Mouse (Mus musculus) megakaryocyte progenitor cell, adult 5-6 weeks (primary cell): ENCODE measurements around the gene Btaf1. TPM values are rescaled to one million over a fixed set of nuclear protein-coding genes. Genes with fewer than 3 reads are reported as not detected.

ENCODE experiments used
- ATAC-seq: replicated peaks from 2 replicates; pipeline ENCODE4 v1.8.0; 2016; ENCODE audit warnings: mild to moderate bottlenecking, moderate TSS enrichment, inconsistent platforms; ENCODE audit not compliant: poor library complexity
- total RNA-seq, 2 experiments: library from RNA; stranded (forward) in 1 of 2; stranded (reverse) in 1 of 2; fragments of 157-497, 149-512 nt in 1 of 2; fragments of 200-1000 nt in 1 of 2; gene quantifications; 2 replicates each; pipeline versions ENCODE4 v1.2.3 to v1.2.4; 2015 to 2017

Btaf1 gene
- 39.9 and 45.4 TPM in 2 replicates for total RNA-seq (2015)
- total RNA-seq (2017) = 51.6 and 71.5 TPM in 2 replicates

DNA sequence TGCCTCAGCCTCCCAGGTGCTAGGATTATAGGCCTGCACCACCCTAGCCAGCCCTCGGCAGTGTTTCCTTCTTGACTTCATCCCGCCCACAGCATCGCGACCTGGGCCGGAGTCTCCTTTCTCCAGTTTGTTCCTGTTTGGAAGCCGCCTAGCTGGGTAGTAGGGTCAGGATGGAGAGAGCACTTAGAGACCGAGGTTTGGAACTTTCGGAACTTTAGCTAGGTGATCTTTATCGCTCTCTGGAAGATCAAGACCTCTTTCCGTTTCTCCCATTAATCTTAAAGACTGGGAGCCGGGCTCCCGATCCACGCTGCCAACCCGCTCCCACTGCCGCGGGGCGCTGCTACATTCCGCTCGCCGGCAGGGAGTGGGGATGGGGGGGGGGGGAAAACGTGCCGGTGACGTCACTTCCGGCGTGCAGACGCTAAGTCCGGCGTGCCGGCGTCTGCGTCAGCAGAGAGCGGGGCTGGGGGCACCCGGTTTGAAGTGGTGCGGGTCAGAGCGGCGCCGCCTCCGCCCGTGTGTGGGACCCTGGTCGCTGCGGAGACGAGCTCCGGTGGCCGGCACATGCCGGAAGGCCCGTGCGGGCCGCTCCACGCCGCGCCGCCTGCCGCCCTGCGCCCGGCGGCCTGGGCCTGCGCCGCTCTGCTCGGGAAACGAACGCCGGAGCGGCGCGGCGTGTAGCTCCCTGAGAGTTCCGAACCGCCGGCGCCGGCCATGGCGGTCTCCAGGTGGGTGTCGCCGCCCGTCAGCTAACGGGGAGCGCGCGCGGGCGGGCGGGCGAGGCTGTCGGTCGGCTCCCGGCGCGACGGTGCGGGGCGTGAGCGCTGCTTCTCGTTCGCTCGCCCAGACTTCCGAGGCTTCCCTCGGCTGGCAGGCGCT lies at the start of gene Btaf1:
TSS of gene Btaf1 (plus strand) at position 409 of the 882 bp plus-strand sequence.
- ATAC-seq = peak; percentile 72

DNA sequence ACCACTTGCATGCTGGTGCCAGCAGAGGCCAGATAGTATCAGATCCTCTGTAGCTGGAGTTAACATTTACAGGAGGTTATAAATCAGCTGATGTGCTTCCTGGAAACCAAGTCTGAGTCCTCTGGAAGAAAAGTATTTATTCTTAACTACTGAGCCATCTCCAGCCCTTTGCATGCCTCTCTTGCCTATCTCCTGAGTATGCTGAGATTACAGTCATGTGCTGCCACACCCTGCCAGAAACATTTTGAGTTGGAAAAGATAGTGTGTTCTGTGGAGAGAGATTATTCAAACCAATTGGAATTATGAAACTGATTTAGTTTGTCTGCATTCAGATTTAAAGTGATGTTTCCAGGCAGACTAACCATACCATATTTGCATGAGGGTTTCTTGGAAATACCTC lies 48.5 kb upstream of the Btaf1 start:
- no peak for ATAC-seq

DNA sequence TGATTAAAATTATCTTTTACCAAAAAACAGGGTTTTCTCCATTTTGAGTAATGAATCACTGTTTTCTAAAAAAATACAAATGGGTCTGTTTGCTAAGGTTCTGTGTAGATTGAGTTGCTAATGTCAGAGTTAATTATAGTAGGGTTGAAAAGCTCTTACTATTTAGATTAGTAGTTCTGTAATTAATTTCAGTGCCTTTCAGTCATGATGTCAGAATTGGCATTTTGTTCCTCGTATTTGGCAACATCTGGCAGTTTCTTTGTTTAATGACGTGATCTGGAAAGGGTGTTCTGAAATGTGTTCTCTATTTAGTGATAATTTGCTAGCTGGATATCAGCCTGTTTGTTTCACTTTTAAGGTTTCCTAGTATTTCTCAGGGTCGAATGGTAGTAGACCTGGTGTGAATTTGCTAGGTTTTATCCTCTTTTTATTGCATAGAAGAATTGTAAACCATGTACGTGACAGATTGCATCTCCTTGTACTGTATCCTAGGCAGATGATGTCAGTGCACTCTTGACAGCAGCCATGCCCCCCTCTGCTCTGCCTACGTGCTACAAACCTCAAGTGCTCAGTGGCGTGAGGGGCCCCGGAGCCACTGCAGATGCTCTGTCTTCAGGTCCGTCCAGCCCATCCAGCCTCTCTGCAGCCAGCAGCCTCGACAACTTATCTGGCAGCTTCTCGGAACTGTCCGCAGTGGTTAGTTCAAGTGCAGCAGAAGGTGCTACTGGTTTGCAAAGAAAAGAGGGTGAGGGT lies 47.0 kb upstream of the Btaf1 start:
- ATAC-seq = no peak

DNA sequence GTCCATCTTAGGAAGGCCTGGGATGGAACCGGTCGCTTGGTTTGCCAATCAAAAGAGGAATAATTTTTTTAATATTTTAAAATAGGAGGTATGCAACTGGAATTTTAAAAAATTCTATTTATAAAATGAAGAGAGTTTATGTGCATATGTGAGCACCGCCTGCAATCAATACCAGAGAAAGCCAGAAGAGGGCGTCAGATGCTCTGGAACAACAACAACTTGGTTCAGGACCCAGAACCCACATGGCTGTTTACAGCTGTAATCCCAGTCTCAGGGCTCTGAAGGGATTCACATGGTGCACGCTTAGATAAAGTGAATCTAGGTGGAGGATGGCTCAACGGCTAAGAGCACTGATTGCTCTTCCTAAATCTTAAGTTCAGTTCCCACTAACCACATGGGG lies 42.8 kb upstream of the Btaf1 start:
- ATAC-seq = peak; percentile 66

DNA sequence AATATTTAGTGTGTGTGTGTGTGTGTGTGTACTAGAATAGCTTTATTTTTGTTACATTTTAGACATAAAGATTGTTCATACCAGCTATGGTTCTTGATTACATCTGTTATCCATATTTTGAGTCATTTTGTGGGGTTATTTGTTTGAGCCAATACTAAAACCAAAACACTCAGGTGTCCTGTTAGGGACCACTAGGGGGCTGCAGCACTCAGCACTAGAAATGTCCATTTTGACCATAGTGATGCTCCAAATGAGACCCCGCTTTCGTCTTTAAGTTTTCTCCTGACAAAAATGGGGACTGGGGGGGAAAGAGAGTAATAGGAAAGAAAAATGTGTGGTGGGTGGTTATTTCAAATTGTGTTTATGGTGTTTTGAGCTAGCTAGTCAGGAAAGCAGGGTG lies 39.6 kb upstream of the Btaf1 start:
- ATAC-seq = 0 out of 2 replicates have a peak, but pooled peaks have one; percentile 31

DNA sequence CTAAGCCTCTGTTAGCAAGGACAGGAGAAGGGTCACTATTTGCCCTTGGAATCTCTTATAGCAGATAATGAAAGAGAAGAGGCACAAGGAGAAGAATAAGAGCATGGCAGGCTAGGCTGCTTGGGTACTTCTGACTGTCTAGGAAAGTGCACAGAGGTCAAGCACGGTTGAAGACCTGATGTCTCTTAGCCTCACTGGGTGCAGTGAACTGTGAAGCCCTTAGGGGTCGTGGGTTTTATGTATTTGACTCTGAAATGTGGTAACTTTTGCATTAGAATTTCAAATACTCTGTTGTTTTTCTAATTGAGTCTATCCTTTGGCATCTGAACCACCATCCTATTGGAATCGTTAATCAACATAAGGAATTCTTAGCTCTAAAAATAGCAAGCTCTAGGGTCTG lies 38.2 kb upstream of the Btaf1 start:
- ATAC-seq = no peak

DNA sequence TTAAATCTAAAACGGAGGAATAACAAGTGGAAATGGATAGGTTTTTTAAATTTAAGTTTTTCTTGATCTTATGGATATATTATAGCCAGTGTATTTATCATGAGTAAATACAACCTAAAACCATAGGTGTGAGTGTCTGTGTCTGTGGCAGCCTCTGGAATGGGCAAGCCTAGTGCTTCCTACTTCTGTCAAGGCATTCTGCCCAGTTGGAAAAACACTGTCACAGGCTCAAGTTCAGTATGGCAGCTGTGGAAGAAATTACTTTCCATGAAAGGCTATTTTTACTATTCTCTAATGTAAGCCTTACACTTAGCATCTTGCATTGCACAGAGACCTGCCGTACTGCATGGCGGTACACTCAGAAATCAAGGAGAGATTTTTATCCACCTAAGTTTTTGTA lies 34.1 kb upstream of the Btaf1 start:
- no peak for ATAC-seq

DNA sequence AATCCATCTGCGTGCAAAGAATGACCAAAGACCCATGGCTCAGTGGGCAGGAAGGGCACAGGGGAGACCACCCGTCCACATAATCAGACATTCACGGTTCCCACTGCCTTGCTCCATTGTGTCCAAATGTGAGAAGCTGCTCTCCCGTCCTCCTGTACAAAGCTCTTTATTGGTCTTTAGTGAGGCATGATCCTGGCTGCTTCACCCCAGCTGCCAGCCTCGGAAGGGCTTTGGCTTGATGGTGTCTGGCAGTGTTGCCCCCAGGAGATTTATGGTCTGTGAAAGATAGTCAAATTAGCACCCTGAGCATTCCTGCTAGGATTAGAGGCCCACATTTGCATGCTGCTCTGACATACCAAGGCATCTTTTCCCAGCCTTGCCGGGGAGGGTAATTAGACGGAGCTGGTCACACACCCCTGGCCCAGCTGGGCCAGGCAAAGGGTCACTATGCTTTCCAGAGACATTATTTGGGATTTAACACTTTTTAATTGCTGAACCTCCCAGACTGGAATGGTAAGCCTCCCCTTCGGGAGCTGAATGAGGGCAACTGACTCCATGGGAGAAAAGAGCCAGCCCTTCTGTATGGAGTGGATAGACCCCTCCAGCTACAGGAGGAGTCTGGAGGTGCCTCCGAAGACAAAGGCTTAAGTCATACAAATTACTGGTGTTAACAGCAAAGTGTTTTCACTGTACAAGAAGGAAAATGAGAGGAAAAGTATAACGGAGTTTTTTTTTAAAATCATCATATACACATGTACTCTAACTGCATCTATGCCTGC lies 28.9 kb upstream of the Btaf1 start:
- no peak for ATAC-seq

DNA sequence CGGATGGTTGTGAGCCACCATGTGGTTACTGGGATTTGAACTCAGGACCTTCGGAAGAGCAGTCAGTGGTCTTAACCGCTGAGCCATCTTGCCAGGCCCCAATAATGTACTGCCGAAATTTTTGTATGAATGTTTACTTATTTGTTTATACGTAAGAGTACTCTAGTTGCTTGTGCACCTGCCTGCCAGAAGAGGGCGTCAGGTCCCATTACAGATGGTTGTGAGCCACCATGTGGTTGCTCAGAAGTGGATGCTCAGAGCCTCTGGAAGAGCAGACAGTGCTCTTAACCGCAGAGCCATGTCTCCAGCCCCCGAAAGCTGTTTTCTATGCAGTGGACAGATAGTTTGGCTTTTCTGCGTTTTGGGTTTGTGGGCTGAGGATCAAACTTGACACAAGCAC lies 28.1 kb upstream of the Btaf1 start:
- peak; percentile 60; the same call in 1 of the 2 replicates for ATAC-seq

DNA sequence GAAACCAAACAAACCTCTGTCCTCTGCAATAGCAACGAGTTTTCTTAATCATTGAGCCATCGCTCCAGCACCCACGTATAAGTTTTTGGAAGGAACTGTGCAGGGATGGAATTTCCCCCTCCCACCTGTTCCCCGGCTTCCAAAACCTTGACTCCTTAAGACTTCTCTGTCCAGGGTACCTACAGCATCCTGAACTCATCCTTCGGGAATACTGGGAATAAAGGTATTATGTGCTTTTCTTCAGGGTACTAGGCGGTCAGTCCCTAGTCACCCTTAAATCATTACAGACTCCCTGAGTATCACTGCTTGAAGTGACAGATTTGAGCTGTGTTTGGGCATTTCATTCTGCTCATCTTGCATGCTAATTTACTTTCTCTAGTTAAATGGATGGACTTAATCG lies 22.5 kb upstream of the Btaf1 start:
- no peak for ATAC-seq

DNA sequence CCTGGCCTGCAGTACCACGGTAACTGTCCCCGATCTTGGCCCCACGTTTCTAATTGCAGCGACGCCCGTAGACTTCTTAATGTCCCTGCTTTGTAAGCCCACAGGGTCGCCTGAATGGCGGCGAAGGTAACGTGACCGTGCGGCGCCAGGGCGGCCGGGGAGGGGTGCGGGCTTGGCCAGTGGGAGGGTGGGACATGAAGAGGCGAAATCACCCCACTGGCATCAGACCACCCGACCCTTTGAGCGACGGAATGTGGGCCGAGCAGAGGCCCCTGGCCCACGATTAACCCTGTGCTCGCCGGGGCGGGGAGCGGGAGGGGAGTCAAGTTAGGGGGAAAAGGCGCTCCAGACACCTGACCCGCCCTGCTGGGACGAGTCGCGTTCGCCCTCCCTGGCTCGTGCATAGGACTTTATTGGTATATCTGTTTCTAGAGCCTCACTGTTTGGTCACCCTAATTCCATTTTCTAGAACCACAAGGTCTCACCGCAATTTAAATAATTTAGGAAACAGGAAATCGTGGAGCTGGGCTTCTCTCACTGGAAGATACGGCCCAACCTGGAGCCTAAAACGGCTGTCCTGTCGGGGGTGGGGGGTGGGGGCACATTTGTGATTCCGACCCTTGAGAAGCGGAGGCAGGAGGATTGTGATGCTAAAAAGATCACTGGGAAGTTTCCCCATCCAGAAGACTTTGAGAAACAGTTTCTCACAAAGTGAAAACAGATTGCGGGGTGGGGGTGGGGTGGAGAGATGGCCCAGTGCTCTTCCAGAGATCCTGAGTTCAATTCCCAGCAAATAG lies 21.5 kb upstream of the Btaf1 start:
- ATAC-seq = peak; percentile 58

DNA sequence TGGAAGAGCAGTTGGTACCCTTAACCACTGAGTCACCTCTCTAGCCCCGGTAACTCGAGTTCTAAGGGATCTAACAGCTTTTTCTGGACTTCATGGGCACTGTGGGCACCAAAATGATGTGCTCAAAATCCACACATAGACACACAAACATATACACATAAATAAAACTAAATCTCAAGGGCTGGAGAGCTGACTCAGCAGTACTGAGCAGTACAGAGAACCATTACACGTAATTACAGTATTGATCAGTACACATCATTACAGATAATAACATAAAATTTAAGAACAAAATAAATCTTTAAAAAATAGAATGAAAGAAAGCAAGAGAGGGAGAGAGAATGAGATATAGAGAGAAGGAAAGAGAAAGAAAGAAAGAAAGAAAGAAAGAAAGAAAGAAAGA lies 16.7 kb upstream of the Btaf1 start:
- ATAC-seq = no peak

DNA sequence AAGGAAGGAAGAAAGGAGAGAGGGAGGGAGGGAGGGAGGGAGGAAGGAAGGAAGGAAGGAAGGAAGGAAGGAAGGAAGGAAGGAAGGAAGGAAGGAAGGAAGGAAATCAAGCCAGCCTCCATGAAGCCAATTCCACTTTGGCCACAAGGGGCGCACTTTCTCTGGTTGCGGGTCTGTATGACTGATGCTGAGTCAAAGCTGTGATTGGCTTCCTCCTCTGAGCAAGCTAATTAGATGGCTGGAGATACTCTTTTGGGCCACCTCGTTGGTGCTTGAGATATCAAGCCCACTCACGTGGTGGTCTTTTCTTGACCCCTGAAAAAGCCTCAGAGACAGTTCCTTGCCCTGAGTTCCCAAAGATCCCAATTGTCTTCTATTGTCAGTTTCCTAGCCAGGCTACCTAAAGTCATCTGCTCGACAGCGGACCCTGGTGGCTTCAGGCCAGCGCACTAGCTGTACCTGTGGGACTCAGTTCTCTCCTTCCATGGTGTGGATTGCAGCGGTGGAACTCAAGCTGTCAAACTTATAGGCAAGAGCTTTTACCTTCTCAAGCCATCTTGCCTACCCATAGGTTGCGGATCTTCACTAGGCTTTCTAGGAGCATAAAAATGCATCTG lies 16.1 kb upstream of the Btaf1 start:
- ATAC-seq = peak; percentile 91

DNA sequence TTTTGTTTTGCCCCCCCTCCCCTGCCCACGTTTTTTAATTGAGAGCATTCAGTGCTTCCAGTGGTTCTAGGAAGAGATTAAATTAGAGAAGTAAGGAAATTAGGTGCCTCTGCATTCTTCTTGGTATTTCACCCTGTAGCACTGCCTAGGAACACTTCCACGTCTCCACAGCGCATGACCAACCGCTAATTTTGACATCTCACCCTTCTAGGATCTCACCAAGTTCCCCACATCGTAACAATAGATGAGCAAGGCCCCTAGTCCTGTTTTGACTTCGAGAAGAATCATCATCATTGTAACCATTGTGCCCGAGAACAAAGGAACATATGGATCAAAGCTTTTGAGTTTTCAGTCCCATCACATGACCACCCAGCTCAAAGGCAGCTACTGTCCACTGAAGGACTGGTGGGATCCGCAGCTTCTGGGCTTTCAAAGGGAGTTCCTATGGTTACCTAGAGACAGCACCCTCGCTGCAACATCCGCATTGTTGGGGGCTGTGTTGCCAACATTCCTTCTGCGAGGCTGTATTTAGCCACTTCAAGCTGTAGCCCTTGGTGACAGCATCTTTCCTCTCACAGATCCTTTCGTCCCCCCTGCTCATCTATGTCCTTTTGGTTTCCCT lies 15.3 kb upstream of the Btaf1 start:
- ATAC-seq = no peak

DNA sequence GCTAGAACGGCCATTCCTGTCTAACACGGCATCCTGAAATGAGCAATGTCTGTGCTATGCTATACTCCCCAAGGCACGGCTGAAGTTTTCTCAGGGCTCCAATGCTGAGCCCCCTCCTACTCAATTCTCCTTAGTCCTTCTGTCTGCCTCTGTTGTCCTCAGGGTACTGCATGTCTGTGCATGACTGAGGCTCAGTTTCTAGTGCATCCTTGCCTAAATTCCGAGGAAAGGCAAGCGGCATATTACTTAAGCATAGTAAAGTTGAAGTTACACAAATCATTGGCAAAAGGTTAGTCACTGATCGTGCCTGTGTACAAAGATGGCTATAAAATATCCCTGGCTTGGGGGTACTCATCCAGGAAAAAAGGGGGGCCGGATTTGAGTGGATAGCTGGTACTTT lies 12.8 kb upstream of the Btaf1 start:
- ATAC-seq = no peak

DNA sequence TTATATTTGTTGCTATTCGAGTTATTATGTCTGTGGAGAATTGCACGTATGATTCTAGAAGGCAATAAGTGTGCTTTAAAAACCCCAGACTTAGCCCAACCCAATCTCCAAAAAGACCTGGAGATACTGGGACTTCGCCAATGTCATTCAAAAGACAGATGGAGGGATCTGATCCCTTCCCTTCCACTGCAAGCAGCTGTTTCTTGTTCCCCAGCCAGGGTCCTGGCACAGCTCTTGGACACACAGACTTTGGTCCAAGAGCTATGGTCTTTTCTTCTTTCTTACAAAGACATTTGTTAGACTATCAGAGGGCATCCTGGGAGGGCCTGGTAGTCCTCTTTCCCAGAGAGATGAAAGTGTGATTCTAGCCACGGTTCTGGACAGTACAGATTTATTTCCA lies 9.7 kb upstream of the Btaf1 start:
- no peak for ATAC-seq

DNA sequence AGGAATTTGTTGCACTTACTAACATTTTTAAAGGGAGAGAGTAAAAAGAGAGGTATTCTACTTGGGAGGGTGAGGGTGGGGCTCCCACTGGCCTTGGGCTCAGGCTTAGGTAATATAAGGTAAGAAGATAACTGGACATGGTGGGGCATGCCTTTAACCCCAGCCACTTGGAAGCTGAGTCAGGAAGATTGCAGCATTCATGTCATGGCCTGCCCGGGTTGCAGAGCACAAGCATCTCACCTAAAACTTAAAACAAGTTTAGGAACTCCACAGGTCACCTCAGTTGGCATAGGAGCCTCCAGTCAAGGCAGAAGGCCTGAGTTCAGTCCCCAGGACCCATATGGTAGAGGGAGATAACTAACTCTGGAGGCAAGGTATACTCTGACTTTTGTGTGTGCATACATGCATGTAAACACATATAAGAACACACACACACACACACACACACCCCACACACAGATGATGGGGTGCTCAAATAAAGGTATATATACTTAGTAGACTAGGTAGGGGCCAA lies 8.9 kb upstream of the Btaf1 start:
- ATAC-seq = no peak

DNA sequence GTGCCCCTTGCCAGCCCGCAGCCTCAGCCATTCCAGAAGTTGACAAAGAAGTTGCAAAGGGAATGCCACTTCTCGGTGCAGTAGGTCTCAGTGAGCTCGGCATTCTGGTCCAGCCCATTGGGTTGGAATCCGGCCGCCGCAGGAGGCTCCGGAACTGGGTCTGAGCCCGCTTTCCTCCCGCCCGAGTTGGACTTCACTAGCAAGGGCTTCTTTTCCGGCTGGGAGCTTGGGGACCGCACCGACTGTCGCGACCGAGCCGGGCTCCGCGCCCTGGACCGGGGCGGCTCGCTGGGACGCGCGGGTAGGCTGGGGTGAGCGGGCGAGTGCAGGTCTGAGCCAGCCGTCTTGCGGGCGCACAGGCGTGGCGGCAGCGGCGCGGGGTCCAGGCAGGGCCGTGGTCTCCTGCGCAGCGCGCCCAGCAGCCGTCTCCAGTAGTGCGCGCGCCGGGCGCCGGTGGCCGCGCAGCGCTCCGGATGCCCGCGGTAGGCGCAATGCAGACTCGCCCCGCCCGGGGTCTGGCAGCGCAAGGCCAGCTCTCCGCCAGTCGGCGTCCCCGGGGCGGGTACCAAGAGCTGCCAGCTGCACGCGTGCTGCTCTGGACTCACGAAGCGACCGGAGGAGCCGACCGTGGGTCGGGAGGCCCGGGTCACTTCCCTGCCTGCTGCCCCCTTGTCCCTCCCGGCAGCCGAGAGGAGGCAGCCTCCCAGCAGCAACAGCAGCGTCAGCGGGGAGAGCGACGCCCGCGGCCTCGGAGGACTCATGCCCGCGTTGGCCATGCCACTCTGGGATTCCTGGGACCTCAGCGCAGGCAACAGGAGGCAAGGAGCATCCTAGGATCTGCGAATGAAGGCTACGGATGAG lies 7.2 kb upstream of the Btaf1 start:
- ATAC-seq = peak; percentile 73
